Mouse (Mus musculus) lung, embryonic 16.5 days (tissue): ENCODE measurements around the gene Cdk17. TPM values are rescaled to one million over a fixed set of nuclear protein-coding genes. Genes with fewer than 3 reads are reported as not detected.
A peak's percentile ranks its signal among the peaks of the same experiment; 100 is the strongest.

ENCODE experiments used
- ATAC-seq: fragments of 200-750 bp; cut with Nextera tagmentation; 2 replicates; pipeline ENCODE4 v1.8.0; 2017; ENCODE audit warnings: low read depth, mild to moderate bottlenecking, moderate library complexity
- H3K27ac ChIP-seq: fragments of 300-500 bp; sonication (generic); 2 replicates; pipeline ENCODE4 v1.5.1; 2014; ENCODE audit warnings: mild to moderate bottlenecking, control low read depth, low read length
- H3K27me3 ChIP-seq: fragments of 300-500 bp; sonication (generic); 2 replicates; pipeline ENCODE4 v1.6.1; 2014; ENCODE audit warnings: low read depth, low read length, mixed read lengths; ENCODE audit not compliant: control insufficient read depth, insufficient read depth
- H3K36me3 ChIP-seq: fragments of 300-500 bp; sonication (generic); 2 replicates; pipeline ENCODE4 v1.6.1; 2014; ENCODE audit warnings: low read length; ENCODE audit not compliant: control insufficient read depth, insufficient read depth
- H3K4me1 ChIP-seq: fragments of 300-500 bp; sonication (generic); replicated peaks from 2 replicates; pipeline ENCODE4 v1.6.1; 2014; ENCODE audit warnings: low read length, mixed read lengths; ENCODE audit not compliant: control insufficient read depth, insufficient read depth
- H3K4me2 ChIP-seq: fragments of 300-500 bp; sonication (generic); 2 replicates; pipeline ENCODE4 v1.6.1; 2014; ENCODE audit warnings: low read depth, low read length, control low read depth
- H3K4me3 ChIP-seq: fragments of 300-500 bp; sonication (generic); 2 replicates; pipeline ENCODE4 v1.5.1; 2014; ENCODE audit warnings: mild to moderate bottlenecking, low read length, control low read depth
- H3K9ac ChIP-seq: fragments of 300-500 bp; sonication (generic); 2 replicates; pipeline ENCODE4 v1.6.1; 2014; ENCODE audit warnings: low read length, control low read depth
- H3K9me3 ChIP-seq: fragments of 300-500 bp; sonication (generic); 2 replicates; pipeline ENCODE4 v1.6.1; 2016; ENCODE audit warnings: low read length; ENCODE audit not compliant: control insufficient read depth
- WGBS: fragments of 180-500 bp; shearing (Covaris S2); extraction: QIAGEN DNeasy Blood & Tissue Kit; methylation state at CpG from one replicate; pipeline ENCODE4 v1.1.7; 2014; 5-methylcytosine and 5-hydroxymethylcytosine counted together
- polyA plus RNA-seq: library from polyadenylated mRNA; unstranded; fragments of >200 nt; fragmentation: Nextera tagmentation; extraction: Ambion mirVana; gene quantifications from 2 replicates; pipeline ENCODE4 v1.2.1, GENCODE M21; 2015

Gene Cdk17
- polyA plus RNA-seq, 1 experiment from 2014 or later: 15.0 TPM

DNA sequence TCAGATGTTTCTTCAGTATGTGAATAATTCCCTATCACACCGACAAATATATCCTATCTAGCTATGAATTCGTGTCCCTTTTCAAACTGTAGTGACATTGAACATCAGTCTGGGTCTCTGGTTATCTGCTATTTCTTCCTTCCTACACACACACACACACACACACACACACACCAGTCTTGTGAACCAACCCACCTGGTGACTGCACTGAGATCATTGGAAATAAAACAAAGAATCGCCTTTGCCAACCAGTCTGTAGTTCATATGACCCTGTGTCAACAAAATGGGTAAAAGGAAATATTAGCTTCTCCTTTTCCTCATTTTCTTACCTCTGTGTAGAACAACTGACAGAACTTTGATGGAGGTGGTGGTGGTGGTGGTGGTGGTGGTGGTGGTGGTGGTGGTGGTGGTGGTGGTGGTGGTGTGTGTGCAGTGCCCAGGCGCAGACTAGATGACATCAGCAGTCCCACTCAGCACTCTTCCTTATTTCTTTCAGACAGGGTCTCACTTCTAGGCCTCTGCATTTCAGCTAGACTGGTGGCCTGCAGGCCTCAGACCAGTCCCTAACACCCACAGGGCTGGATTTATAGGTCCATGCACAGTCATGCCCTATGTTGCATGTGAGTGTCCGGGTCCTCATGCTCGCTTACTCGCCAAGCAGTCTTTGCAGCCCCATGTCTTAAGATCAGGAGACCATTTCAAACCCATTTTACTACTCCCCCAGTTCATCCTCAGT lies 85.7 kb downstream of the Cdk17 start:
- H3K4me1 ChIP-seq: peaks cover 14% of the 10 kb centered on the region
- H3K27ac ChIP-seq: no peak overlapping the region
- H3K9me3 ChIP-seq: no peaks in the 10 kb centered on the region
- H3K9ac ChIP-seq: no peak overlapping the region
- no peak overlapping the region for H3K4me3 ChIP-seq
- no peak overlapping the region for H3K4me2 ChIP-seq
- H3K27me3 ChIP-seq: no peaks in the 10 kb centered on the region
- H3K36me3 ChIP-seq: peaks cover 10% of the 10 kb centered on the region
- no peak for ATAC-seq
- WGBS: 88% methylated on average over 7 of the region's 7 CpGs

DNA sequence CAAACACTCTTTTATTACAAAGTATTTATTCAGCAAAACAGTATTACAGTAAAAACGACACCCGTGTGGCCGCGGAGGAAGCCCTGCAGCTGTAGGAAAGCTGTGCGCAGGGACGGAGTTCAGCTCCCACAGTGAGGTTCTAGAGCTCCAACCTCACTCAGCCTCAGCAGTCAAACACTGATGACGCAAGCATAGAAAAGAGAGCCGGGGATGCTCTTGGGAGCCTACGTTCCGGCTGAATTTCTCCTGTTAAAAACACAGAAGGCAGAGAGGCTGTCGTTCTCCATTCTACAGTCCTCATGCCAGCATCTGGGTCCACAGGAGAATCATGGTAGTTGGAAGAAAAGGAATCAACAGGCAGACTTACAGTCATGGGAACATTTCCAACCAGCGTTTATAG lies 86.7 kb downstream of the Cdk17 start:
- Histone ChIP-seq H3K27ac (peak overlapping the region; percentile 49), H3K4me1 (peaks cover 14% of the 10 kb centered on the region), H3K4me2 (no peak overlapping the region), H3K27me3 (no peaks in the 10 kb centered on the region), H3K36me3 (peaks cover 12% of the 10 kb centered on the region), H3K9me3 (no peaks in the 10 kb centered on the region), H3K9ac (no peak overlapping the region), H3K4me3 (no peak overlapping the region)
- ATAC-seq: no peak
- WGBS: 78% methylated on average over 12 of the region's 12 CpGs

DNA sequence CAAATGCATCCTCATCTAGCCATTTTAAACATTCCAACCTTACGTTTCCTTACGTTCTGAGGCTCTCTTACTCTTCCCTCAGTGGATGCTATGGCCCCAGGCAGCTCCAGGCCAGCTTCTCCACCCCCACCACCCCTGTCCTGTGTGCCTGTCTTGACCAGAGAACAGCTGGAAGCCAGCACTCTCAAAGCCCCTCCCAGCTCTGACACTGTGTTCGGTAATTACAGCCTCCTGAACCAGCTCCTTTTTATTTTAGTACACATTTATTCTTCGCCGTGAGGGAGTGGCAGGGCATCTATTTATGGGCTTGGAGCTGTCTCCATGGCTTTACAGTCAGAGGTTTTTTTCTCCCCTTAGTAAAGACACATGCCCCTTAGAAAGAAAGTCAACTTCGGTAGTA lies 87.2 kb downstream of the Cdk17 start:
- Histone ChIP-seq H3K9ac (no peak overlapping the region), H3K36me3 (peaks cover 13% of the 10 kb centered on the region), H3K4me3 (no peak overlapping the region), H3K27me3 (no peaks in the 10 kb centered on the region), H3K4me2 (no peak overlapping the region), H3K4me1 (peaks cover 14% of the 10 kb centered on the region), H3K27ac (peak overlapping the region; percentile 49), H3K9me3 (no peaks in the 10 kb centered on the region)
- no peak for ATAC-seq
- WGBS: 42% methylated on average over 6 of the region's 6 CpGs

DNA sequence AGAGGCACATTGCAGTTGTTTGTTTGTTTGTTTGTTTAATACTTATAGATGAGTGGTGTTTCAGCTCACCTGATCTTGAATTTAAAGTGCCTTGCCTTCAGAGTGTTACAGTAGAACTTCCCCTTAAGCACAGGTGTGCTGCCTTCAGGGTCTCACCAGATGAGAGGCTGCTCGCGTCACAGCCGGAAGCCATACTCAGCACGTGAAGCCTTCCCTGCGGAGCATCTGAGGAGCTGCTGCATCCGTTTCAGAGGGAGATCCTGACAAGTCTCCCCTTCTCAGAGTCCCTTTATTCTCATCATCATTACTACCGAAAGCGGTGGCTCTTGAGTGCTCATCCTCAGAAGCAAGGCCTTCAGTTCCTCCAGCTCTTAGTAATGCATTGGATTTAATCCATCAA lies 87.7 kb downstream of the Cdk17 start:
- no peak for ATAC-seq
- peaks cover 17% of the 10 kb centered on the region for H3K36me3 ChIP-seq
- H3K4me2 ChIP-seq: no peak overlapping the region
- H3K27me3 ChIP-seq: no peaks in the 10 kb centered on the region
- H3K4me1 ChIP-seq: peaks cover 14% of the 10 kb centered on the region
- no peaks in the 10 kb centered on the region for H3K9me3 ChIP-seq
- no peak overlapping the region for H3K9ac ChIP-seq
- H3K27ac ChIP-seq: no peak overlapping the region
- WGBS: 80% methylated on average over 8 of the region's 8 CpGs
- no peak overlapping the region for H3K4me3 ChIP-seq

DNA sequence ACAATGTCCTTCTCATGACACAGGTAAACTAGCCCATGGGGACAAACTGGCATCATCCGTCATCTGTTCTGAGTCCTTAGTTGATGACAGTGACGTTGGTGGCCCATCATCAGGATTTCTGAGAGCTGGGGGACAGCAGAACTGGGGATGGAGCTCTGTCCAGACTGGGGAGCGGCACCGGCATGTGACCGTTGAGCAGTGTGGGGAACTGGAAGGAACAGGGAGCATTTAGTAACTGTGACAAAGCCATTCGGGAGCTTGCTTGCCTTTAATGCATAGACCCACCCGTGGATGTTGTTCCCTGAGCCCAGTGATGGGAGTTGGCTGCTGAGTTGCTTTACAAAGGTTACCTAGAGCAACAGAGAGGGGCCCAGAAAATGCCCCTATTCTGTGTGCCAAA lies 89.2 kb downstream of the Cdk17 start:
- ATAC-seq: no peak
- Histone ChIP-seq H3K9me3 (no peaks in the 10 kb centered on the region), H3K27me3 (no peaks in the 10 kb centered on the region), H3K27ac (no peak overlapping the region), H3K4me1 (peaks cover 14% of the 10 kb centered on the region), H3K36me3 (peaks cover 21% of the 10 kb centered on the region), H3K9ac (no peak overlapping the region), H3K4me2 (no peak overlapping the region), H3K4me3 (no peak overlapping the region)
- 78% methylated on average over 7 of the region's 7 CpGs for WGBS

DNA sequence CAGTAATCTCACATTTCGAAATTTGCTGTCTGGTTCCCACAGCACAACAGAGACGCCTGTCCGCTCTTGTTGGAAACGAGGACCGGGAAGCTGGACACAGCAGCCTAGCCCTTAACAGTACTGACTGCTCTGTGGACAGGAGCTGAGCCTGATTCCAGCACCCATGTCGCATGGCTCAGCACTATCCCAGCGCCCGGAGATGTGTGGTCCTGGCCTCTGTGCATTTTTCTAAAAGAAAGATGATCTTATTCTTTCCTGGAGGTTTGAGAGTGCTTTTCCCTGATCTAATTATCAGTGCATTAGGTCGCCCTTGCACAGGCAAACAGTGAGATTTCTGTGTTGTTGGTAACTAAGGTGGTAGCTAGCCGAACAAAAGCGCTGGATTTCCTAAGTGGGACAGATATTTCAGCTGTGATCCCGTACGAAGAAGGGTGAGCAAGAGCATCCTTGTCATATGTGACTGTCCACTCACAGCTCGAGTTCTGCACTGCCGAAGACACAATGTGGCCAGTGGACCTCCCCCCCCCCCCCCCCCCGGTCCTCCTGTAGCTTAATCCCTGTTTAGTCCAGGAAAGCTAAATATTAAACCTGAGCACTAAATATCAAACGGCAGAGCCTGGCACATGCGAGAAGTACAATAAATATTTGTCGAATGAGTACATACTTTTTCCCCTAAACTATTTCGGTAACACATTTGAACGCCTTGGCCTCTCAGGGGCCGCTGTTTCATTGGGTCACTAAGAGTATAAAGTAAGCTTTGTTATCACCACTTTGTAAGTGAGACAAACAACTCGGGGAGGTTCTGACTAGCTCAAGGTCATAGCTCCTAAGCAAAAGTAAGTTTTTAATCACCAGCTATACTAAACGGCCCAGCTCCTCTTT lies 90.0 kb downstream of the Cdk17 start:
- 53% methylated on average over 24 of the region's 24 CpGs for WGBS
- no peak for ATAC-seq
- H3K4me2 ChIP-seq: no peak overlapping the region

DNA sequence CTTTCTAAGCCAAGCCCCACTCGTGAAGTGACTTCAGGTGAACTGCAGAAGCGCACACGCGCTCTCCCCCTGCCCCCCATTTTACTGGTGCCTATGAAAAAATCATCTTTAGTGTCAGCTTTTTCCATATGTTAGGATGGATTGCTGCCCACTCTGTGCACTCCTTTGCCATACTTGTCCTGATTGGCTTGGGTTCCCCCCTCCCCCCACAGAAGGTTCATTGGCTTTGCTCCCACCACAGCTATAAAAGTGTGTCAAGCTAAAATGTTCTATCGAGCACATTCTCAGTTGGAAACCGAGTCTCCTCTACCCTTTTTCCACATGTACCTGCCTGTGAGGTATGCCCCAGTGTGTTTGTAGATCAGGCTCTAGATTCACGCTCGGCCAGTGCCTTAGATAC lies 90.8 kb downstream of the Cdk17 start:
- Histone ChIP-seq H3K9ac (no peak overlapping the region), H3K9me3 (no peaks in the 10 kb centered on the region)
- 79% methylated on average over 8 of the region's 8 CpGs for WGBS

More for the DNA sequence above, 90.0 kb downstream of the Cdk17 start:
- Histone ChIP-seq H3K27me3 (no peaks in the 10 kb centered on the region), H3K4me3 (no peak overlapping the region), H3K36me3 (peaks cover 21% of the 10 kb centered on the region), H3K9me3 (no peaks in the 10 kb centered on the region), H3K9ac (no peak overlapping the region), H3K4me1 (peaks cover 20% of the 10 kb centered on the region), H3K27ac (peak overlapping the region; percentile 5)

DNA sequence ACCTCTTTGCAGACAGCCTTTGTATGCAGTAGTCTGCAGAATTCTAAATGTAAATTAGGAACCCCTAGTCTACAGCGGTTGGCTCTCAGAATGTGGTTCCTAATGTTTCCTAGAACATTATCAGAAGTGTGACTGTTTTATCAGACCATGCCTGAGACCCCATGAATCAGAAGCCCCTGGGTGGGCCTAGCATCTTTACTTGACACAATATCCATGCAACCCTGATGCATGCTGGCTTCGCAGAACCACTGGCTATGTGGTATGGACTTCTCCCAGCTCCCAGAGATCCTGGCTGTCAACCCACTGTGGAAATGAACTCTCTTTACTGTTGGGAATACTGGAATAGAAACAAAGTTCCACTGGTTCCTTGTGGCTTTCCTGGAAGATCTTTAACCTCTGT lies 92.0 kb downstream of the Cdk17 start:
- peaks cover 17% of the 10 kb centered on the region for H3K4me1 ChIP-seq

More for the DNA sequence above, 90.8 kb downstream of the Cdk17 start:
- ATAC-seq: no peak
- Histone ChIP-seq H3K36me3 (peaks cover 21% of the 10 kb centered on the region), H3K27ac (no peak overlapping the region; the same call in 1 of the 2 replicates), H3K4me2 (no peak overlapping the region), H3K4me3 (no peak overlapping the region), H3K27me3 (no peaks in the 10 kb centered on the region), H3K4me1 (peaks cover 20% of the 10 kb centered on the region)

DNA sequence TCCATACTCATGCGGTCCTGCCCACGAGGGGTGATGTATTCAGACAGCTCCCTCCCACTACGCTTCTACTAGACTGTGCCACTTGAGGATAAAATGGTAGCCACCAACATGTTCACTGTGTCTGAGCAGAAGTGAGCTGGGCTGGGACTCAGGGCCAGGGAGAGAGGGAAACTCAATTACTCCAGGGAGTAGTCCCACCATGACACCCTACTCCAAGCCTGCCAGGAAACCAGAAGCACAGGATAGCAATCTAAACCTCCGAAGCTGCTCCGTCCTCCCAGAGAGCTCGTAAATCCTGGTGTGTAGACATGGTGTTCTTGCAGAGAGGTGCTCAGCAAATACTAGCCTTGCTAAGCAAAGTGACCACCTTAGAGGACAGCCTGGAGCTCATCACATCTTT lies 92.5 kb downstream of the Cdk17 start:
- no peaks in the 10 kb centered on the region for H3K9me3 ChIP-seq
- no peak overlapping the region for H3K27ac ChIP-seq
- 83% methylated on average over 6 of the region's 6 CpGs for WGBS
- no peak for ATAC-seq
- no peak overlapping the region for H3K9ac ChIP-seq
- no peak overlapping the region for H3K4me2 ChIP-seq
- no peaks in the 10 kb centered on the region for H3K27me3 ChIP-seq
- H3K36me3 ChIP-seq: peaks cover 17% of the 10 kb centered on the region
- H3K4me3 ChIP-seq: no peak overlapping the region
- peaks cover 13% of the 10 kb centered on the region; the same call in 1 of the 2 replicates for H3K4me1 ChIP-seq

More for the DNA sequence above, 92.0 kb downstream of the Cdk17 start:
- H3K9ac ChIP-seq: no peak overlapping the region
- H3K27me3 ChIP-seq: no peaks in the 10 kb centered on the region
- ATAC-seq: no peak
- H3K4me3 ChIP-seq: no peak overlapping the region
- 93% methylated on average over 2 of the region's 2 CpGs for WGBS
- H3K27ac ChIP-seq: no peak overlapping the region
- no peak overlapping the region for H3K4me2 ChIP-seq
- no peaks in the 10 kb centered on the region for H3K9me3 ChIP-seq
- H3K36me3 ChIP-seq: peaks cover 17% of the 10 kb centered on the region
